Mouse (Mus musculus): ENCODE results near the gene Rhof. TPM values are rescaled to one million over a fixed set of nuclear protein-coding genes. Genes with fewer than 3 reads are reported as not detected.

Rhof gene
- polyA plus RNA-seq, 1 experiment from 2014 or later = 2.0 TPM

- H3K4me1 ChIP-seq (ENCODE audit: control insufficient read depth, insufficient read depth, low read length) = peaks cover 21% of the 10 kb centered on the region
- DNase-seq (ENCODE audit: low spot score) (peak; percentile 81), ATAC-seq (replicated peaks; ENCODE audit: insufficient number of reproducible peaks, low FRiP score, low TSS enrichment, low read depth) (no peak)
- peak overlapping the region; percentile 92 for H3K4me2 ChIP-seq (ENCODE audit: low read depth, low read length)
- peak overlapping the region; percentile 100 for H3K27ac ChIP-seq (replicated peaks; ENCODE audit: low read depth, low read length)
- 0% methylated on average over 13 of the region's 13 CpGs for WGBS
- H3K9ac ChIP-seq (replicated peaks; ENCODE audit: low read length) = peak overlapping the region; percentile 100
- no peaks in the 10 kb centered on the region for H3K36me3 ChIP-seq (replicated peaks; ENCODE audit: control insufficient read depth, insufficient read depth, low read depth, low read length)
- H3K4me3 ChIP-seq (ENCODE audit: low read depth, low read length) = peak overlapping the region; percentile 98
- H3K27me3 ChIP-seq (ENCODE audit: control insufficient read depth, insufficient read depth, low read length) = no peaks in the 10 kb centered on the region
- H3K9me3 ChIP-seq (replicated peaks; ENCODE audit: control insufficient read depth, low read length) = no peaks in the 10 kb centered on the region
These were observed 4.0 kb upstream of the Rhof start for GRCm38 (mm10) chr5:123136361-123137043.

GRCm38 (mm10) chr5:123135471-123136360 lies 3.2 kb upstream of the Rhof start:
- no peak for ATAC-seq (replicated peaks; ENCODE audit: insufficient number of reproducible peaks, low FRiP score, low TSS enrichment, low read depth)
- 2% methylated on average over 30 of the region's 30 CpGs for WGBS
- H3K9me3 ChIP-seq (replicated peaks; ENCODE audit: control insufficient read depth, low read length) = no peaks in the 10 kb centered on the region

GRCm38 (mm10) chr5:123134875-123135382 lies 2.4 kb upstream of the Rhof start:
- Histone ChIP-seq H3K4me3 (ENCODE audit: low read depth, low read length) (peak overlapping the region; percentile 98), H3K36me3 (replicated peaks; ENCODE audit: control insufficient read depth, insufficient read depth, low read depth, low read length) (no peaks in the 10 kb centered on the region), H3K27ac (replicated peaks; ENCODE audit: low read depth, low read length) (peak overlapping the region; percentile 100)

More at GRCm38 (mm10) chr5:123135471-123136360, 3.2 kb upstream of the Rhof start:
- Histone ChIP-seq H3K36me3 (replicated peaks; ENCODE audit: control insufficient read depth, insufficient read depth, low read depth, low read length) (no peaks in the 10 kb centered on the region), H3K27me3 (ENCODE audit: control insufficient read depth, insufficient read depth, low read length) (no peaks in the 10 kb centered on the region), H3K27ac (replicated peaks; ENCODE audit: low read depth, low read length) (peak overlapping the region; percentile 100), H3K4me2 (ENCODE audit: low read depth, low read length) (peak overlapping the region; percentile 92), H3K4me1 (ENCODE audit: control insufficient read depth, insufficient read depth, low read length) (peaks cover 21% of the 10 kb centered on the region), H3K4me3 (ENCODE audit: low read depth, low read length) (peak overlapping the region; percentile 98), H3K9ac (replicated peaks; ENCODE audit: low read length) (peak overlapping the region; percentile 50)
- DNase-seq (ENCODE audit: low spot score) = peak; percentile 70

GRCm38 (mm10) chr5:123134186-123134874 lies 1.8 kb upstream of the Rhof start:
- WGBS = 39% methylated on average over 13 of the region's 13 CpGs
- DNase-seq (ENCODE audit: low spot score) = no peak
- Histone ChIP-seq H3K36me3 (replicated peaks; ENCODE audit: control insufficient read depth, insufficient read depth, low read depth, low read length) (no peaks in the 10 kb centered on the region), H3K27me3 (ENCODE audit: control insufficient read depth, insufficient read depth, low read length) (no peaks in the 10 kb centered on the region), H3K4me1 (ENCODE audit: control insufficient read depth, insufficient read depth, low read length) (peaks cover 21% of the 10 kb centered on the region), H3K27ac (replicated peaks; ENCODE audit: low read depth, low read length) (peak overlapping the region; percentile 100), H3K4me3 (ENCODE audit: low read depth, low read length) (peak overlapping the region; percentile 98), H3K9me3 (replicated peaks; ENCODE audit: control insufficient read depth, low read length) (no peaks in the 10 kb centered on the region), H3K9ac (replicated peaks; ENCODE audit: low read length) (peak overlapping the region; percentile 50), H3K4me2 (ENCODE audit: low read depth, low read length) (peak overlapping the region; percentile 92; the same call in 1 of the 2 replicates)
- ATAC-seq (replicated peaks; ENCODE audit: insufficient number of reproducible peaks, low FRiP score, low TSS enrichment, low read depth) = no peak

More at GRCm38 (mm10) chr5:123134875-123135382, 2.4 kb upstream of the Rhof start:
- Histone ChIP-seq H3K4me2 (ENCODE audit: low read depth, low read length) (peak overlapping the region; percentile 92), H3K9me3 (replicated peaks; ENCODE audit: control insufficient read depth, low read length) (no peaks in the 10 kb centered on the region), H3K4me1 (ENCODE audit: control insufficient read depth, insufficient read depth, low read length) (peaks cover 21% of the 10 kb centered on the region), H3K9ac (replicated peaks; ENCODE audit: low read length) (peak overlapping the region; percentile 50), H3K27me3 (ENCODE audit: control insufficient read depth, insufficient read depth, low read length) (no peaks in the 10 kb centered on the region)
- ATAC-seq (replicated peaks; ENCODE audit: insufficient number of reproducible peaks, low FRiP score, low TSS enrichment, low read depth) (no peak), DNase-seq (ENCODE audit: low spot score) (no peak)
- 19% methylated on average over 8 of the region's 8 CpGs for WGBS

GRCm38 (mm10) chr5:123133784-123134143 lies 1.3 kb upstream of the Rhof start:
- H3K36me3 ChIP-seq (replicated peaks; ENCODE audit: control insufficient read depth, insufficient read depth, low read depth, low read length) = no peaks in the 10 kb centered on the region
- 21% methylated on average over 7 of the region's 7 CpGs for WGBS
- H3K9ac ChIP-seq (replicated peaks; ENCODE audit: low read length) = no peak overlapping the region
- DNase-seq (ENCODE audit: low spot score) = peak; percentile 60
- H3K4me3 ChIP-seq (ENCODE audit: low read depth, low read length) = no peak overlapping the region; the same call in 1 of the 2 replicates
- H3K27me3 ChIP-seq (ENCODE audit: control insufficient read depth, insufficient read depth, low read length) = no peaks in the 10 kb centered on the region
- H3K4me1 ChIP-seq (ENCODE audit: control insufficient read depth, insufficient read depth, low read length) = peaks cover 21% of the 10 kb centered on the region
- H3K9me3 ChIP-seq (replicated peaks; ENCODE audit: control insufficient read depth, low read length) = no peaks in the 10 kb centered on the region
- H3K4me2 ChIP-seq (ENCODE audit: low read depth, low read length) = peak overlapping the region; percentile 13
- ATAC-seq (replicated peaks; ENCODE audit: insufficient number of reproducible peaks, low FRiP score, low TSS enrichment, low read depth) = peak; percentile 3; the same call in 1 of the 2 replicates
- peak overlapping the region; percentile 16 for H3K27ac ChIP-seq (replicated peaks; ENCODE audit: low read depth, low read length)

- no peak overlapping the region for H3K9ac ChIP-seq (replicated peaks; ENCODE audit: low read length)
- peaks cover 21% of the 10 kb centered on the region for H3K4me1 ChIP-seq (ENCODE audit: control insufficient read depth, insufficient read depth, low read length)
- H3K27ac ChIP-seq (replicated peaks; ENCODE audit: low read depth, low read length) = peak overlapping the region; percentile 16
- peak; percentile 83 for DNase-seq (ENCODE audit: low spot score)
- no peaks in the 10 kb centered on the region for H3K9me3 ChIP-seq (replicated peaks; ENCODE audit: control insufficient read depth, low read length)
- no peaks in the 10 kb centered on the region for H3K27me3 ChIP-seq (ENCODE audit: control insufficient read depth, insufficient read depth, low read length)
- 18% methylated on average over 18 of the region's 18 CpGs for WGBS
- no peak for ATAC-seq (replicated peaks; ENCODE audit: insufficient number of reproducible peaks, low FRiP score, low TSS enrichment, low read depth)
- peak overlapping the region; percentile 13; the same call in 1 of the 2 replicates for H3K4me2 ChIP-seq (ENCODE audit: low read depth, low read length)
- no peak overlapping the region; the same call in 1 of the 2 replicates for H3K4me3 ChIP-seq (ENCODE audit: low read depth, low read length)
- no peaks in the 10 kb centered on the region for H3K36me3 ChIP-seq (replicated peaks; ENCODE audit: control insufficient read depth, insufficient read depth, low read depth, low read length)
These were observed 741 bp upstream of the Rhof start for GRCm38 (mm10) chr5:123133083-123133783.

- WGBS = 85% methylated on average over 5 of the region's 5 CpGs
These were observed 1.7 kb downstream of the Rhof start for GRCm38 (mm10) chr5:123130814-123131148.

More at GRCm38 (mm10) chr5:123130814-123131148, 1.7 kb downstream of the Rhof start:
- Histone ChIP-seq H3K4me1 (ENCODE audit: control insufficient read depth, insufficient read depth, low read length) (peaks cover 12% of the 10 kb centered on the region), H3K4me2 (ENCODE audit: low read depth, low read length) (no peak overlapping the region), H3K9ac (replicated peaks; ENCODE audit: low read length) (no peak overlapping the region), H3K27me3 (ENCODE audit: control insufficient read depth, insufficient read depth, low read length) (no peaks in the 10 kb centered on the region), H3K4me3 (ENCODE audit: low read depth, low read length) (no peak overlapping the region), H3K9me3 (replicated peaks; ENCODE audit: control insufficient read depth, low read length) (no peaks in the 10 kb centered on the region), H3K36me3 (replicated peaks; ENCODE audit: control insufficient read depth, insufficient read depth, low read depth, low read length) (no peaks in the 10 kb centered on the region), H3K27ac (replicated peaks; ENCODE audit: low read depth, low read length) (no peak overlapping the region)
- DNase-seq (ENCODE audit: low spot score) = no peak
- ATAC-seq (replicated peaks; ENCODE audit: insufficient number of reproducible peaks, low FRiP score, low TSS enrichment, low read depth) = no peak
